Mouse (Mus musculus): ENCODE data around the gene Atoh8.

The Atoh8 gene

DNA sequence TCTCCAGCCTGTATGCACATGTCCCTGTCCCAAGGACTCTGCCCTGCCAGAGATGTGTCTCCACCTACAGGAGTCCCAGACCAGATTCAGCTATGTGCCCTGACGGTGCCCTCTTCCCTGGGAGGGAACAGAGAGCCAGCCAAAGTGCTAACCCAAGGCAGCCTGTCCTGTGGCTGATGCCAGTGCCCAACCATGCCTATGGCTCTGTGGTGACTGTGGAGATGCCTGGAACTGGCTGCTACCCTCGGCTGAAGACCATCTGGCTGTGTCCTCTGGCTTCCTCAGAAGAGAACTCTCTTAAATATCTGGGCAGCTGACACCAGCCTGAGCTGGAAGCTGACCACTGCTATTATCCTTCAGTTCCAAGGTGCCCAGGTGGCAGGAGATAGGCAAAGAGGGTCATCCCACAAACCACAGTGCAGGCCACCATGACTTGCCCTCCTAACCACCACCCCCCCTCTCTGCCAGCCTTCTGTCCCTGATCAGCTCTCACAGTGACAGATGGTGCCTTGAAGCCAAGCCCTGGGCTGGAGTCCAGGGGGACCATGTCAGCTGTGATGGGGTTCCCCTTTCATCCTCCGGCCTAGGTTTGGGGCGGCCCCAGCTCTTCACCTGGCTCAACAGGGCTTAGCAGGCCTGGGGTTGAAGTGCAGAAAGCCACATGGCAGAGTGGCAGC lies 18.7 kb upstream of the Atoh8 start:
- DNase-seq = no peak

- no peak for DNase-seq
Measured at GRCm38 (mm10) chr6:72253168-72253567, 17.8 kb upstream of the Atoh8 start.

DNA sequence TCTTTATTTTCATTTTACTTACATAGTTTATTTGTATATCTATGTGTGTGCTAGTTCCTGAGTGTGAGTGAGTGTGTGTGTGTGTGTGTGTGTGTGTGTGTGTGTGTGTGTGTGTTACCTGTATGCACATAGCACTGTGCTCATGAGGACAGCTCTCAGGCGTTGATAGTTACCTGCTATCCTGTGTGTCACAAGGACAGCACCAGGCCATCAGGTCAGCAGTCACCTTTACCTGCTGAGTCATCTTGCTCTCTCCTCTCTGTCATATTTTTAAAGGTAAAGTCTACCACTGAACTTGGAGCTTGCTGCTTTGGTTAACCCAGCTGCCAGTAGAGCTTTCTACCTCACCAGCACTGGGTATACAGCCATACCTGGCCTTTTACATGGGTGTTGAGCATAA lies 17.1 kb upstream of the Atoh8 start:
- no peak for DNase-seq

GRCm38 (mm10) chr6:72249981-72250380 lies 14.6 kb upstream of the Atoh8 start:
- no peak for DNase-seq

GRCm38 (mm10) chr6:72248150-72248914 lies 13.0 kb upstream of the Atoh8 start:
- DNase-seq = no peak

DNA sequence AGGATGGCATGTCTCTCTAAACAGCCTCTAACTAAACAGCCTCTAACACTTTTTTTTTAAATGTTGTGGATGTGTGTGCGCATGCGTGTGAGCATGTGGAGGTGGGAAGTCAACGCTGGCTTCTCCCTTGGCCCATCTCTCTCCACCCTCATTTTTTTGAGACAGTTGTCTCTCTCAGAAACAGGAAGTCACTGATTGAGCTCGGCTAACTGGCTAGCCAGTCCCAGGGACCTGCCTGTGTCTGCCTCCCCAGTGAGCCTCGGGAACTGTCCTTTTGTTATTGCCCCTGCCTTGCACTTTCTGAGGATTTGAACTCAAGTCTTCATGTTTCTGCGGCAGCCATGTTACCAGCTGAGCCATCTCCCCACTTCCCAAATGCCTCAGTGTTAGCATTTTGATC lies 10.9 kb upstream of the Atoh8 start:
- no peak for DNase-seq

DNA sequence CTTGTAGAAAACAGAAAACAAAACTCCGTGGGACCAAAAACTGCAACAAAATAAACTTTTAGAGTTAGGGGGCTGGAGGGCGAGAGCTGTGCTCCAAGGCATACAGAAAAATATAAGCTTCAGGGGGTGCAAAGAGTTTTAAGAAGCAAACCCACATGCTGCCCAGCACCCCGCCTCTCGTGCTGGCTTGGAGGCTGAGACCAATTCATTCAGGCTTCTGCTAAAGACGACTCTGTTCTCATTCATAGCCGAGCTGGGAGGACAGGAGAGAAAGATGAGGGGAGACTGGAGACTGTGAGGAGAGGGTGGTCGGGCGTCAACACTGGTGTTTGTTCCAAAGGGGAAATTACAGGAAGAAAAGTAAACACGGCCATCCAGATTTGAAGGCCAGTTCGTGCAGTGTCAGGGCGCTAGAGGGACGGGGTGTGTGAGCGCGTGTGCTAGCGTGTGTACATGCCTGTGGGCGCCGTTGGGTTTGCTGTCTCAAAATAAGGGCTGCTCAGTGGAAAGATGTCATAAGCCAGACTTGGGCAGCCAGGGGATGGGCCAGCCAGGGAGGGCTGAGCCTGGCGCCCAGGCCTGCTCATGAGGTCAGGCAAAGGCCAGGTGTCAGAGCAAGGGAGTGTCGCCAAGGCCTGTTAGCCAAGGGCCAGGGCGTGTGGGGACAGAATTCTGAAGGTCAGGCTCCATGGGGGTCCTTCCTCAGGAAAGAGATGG lies 9.3 kb upstream of the Atoh8 start:
- DNase-seq = no peak

- DNase-seq = peak; percentile 64
Measured at GRCm38 (mm10) chr6:72244144-72244549, 8.8 kb upstream of the Atoh8 start.

DNA sequence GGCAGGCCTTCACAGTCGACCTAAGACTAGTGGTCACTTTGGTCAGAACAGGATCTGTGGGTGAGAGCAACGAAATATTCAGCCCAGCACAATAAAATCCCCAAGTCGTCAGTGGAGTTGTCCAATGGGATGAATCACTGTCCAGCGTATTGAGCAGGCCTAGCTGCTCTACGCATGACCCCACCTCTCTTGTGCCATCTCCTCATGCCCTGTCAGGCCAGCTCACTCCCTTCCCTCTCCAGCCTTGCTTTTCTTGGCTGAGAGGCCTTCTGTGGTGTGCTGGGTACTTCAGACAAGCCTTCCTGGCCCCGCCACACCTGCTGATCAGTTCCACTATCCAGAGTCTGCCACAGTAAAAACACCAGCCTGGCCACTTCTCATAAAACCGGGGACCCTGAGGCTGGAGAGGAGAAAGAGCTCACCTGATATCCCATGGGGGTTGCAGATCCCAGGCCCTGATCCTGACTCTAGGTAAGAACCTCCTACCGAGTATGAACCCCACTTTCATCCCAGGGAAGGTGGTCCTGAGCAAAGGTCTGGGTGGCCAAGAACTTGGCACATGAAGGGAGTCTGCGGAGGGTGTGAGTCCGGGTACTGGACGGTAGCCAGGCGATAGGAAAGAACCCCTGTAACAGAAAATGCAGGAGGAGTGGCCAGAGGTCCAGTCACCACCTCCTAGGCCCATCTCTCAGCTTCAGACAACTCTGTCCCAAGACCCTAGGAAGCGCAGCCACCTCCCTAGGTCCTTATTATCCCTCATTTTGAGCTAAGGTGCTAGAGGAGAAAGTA lies 7.3 kb upstream of the Atoh8 start:
- no peak for DNase-seq

DNA sequence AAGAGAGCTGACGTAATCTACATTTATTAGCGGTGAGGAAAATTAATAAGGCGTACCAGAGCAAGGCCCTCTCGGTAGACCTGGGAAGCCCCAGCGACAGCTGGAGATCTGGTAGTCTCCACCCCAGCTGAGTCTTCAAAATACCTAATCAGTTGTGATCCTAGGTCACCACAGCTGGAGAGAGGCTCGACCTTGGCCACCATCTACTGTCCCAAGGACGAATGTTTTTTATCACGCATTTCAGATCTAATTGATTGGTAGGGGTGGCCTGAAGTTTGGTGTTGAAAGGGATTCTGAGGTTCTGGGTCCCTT lies 6.4 kb upstream of the Atoh8 start:
- no peak for DNase-seq

DNA sequence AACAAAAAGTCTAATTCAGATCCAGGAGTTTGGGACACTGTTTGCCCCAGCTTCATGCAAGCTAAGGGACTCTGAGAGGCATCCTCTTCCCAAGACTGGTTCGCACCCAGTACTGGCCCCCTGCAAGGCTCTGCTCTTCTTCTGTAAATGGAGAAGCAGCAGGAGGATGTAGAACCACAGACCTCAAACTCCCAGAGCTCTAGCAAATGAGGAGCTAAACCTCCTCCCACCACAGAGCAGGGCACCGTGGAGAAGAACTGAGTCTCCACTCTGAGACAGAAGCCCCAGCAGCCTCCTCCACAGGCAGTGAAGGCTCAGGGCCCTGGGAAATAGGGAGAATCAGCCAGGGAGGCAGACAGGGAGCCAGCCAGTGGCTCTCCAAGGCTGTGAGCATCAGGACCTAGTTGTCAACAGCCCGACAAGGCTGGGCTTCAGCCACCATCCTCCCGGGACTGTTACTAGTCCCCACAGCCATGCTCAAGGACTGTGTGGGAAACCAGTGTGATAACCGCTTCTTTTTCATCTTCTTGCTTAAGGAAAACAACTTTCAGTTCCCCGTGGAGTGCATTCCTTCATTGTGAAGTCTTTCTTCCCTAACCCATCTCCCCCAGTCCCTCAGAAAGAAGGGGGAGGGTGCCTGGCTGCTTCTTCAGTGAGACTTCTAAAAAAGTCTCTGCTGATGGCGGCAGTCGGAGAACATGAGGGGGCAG lies 5.9 kb upstream of the Atoh8 start:
- peak; percentile 20 for DNase-seq

- no peak for DNase-seq
Measured at GRCm38 (mm10) chr6:72240042-72240441, 4.7 kb upstream of the Atoh8 start.

DNA sequence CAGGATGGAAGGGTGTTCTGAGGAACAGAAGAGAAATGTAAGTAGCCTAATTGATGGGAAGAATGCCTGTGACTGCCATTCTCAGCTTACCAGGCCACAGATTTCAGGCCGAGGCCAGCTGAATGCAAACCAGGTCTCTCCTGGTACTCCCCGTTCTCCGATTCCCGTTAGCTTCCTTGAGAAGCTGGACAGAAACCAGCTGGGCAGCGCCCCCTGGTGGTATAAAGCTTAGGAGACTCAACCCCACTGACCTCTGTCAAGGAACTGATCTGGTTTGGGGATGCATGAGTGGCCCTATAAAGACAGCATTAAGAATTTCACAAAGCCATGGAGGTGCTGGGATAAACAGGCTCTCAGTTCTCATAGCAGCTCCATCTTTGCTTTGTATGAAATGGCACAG lies 1.7 kb upstream of the Atoh8 start:
- peak; percentile 74 for DNase-seq

DNA sequence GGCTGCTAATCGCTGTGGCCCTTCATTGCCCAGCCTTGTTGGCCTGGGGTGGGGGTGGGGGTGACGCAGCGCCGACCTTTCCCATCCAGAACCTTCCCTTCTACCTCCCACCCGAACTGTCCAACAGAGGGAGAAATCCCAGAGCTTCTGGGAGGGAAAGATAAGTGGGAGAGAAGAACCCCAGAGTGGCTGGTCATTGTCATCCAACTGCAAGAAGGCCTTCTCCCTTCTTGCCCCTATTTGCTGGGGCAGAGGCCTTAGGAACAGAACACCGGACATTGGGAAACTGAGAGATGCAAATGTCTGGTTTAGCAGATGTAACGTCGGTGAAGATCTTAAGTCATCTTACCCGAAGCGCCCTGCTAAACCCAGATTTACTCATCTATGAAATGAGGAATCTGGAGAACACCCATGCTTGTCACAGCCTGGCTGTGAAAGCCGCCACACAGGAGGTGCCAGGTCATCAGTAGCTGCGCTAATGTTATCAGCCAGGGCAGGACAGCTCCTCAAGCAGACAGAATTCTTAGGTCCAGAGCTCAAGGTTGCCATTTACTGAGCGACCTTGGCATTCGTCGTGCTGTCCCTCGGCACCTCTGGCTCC lies 530 bp upstream of the Atoh8 start:
- DNase-seq = no peak

DNA sequence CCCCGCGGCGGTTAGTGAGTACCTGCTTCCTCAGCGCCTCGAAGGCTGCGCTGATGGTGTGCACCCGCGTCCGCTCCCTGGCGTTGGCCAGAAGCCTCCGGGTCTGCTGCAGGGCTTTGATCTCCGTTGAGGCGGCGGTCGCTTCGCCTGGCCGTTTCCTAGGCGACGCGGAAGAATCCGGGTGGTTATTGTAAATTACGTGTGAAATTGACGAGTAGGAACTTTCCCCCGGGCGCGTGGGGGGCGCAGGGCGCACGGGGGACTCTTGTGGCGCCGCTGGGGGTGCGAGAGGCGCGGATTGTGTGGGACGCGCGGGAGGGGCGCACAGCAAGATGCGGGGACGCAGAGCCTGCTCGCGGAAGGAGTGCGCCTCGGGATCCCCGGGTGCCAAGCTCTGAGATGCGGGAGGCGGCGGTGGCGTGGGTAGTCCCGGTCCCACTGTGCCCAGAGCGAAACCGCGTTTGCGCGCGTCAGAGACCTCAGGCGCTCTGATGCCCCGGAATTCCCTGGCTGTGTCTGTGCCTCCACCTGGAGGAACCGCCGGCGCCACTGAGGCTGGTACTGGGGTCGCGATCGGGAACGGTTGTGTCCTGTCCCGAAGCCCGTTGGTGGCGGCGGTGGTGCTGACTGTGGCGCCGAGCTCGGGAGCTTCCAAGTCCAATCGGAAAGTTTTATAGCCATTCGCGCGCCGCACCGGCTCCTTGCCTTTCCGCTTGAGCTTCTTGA lies 842 bp downstream of the Atoh8 start:
- DNase-seq = peak; percentile 29

GRCm38 (mm10) chr6:72233950-72234349 lies 1.4 kb downstream of the Atoh8 start:
- DNase-seq = no peak

DNA sequence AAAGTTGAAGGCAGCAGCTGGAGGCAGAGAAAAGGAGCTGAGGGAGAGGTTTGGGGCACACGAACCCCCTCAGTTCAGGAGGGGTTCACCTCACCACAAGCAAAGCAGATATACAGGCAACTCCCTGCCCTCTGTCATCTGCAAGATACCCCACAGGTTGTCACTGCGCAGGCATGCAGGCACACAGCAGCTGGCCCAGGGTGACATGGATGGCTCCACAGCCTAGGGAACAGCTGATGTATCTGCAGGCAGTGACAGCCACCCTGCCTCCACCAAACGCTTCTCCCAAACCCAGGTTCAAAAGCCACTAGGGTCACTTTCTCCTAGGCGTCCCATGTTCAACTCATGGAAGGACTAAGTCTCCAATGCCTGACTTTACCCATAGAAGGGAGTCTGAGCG lies 2.5 kb downstream of the Atoh8 start:
- DNase-seq = no peak

- DNase-seq = no peak
Measured at GRCm38 (mm10) chr6:72232411-72232810, 3.0 kb downstream of the Atoh8 start.

DNA sequence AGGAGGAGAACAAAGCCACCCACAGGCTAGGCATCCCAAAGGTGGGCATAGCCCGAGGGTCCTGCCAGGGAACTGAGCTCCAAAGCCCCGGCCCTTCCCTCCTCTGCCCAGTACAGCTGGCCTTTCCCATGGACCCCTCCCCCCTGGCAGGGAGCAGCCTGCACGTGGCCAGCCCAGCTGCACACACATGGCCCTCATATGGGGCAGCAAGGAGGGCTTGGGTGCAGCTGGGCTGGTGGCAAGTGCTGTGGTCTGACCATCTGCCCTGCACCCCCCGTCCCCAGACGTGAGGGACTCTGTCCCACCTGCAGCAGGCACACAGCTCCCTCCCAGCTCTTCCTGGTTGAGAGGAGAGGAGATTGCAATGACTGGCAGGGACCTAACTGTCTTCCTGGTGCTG lies 4.5 kb downstream of the Atoh8 start:
- DNase-seq = no peak

GRCm38 (mm10) chr6:72227665-72228265 lies 7.6 kb downstream of the Atoh8 start:
- no peak for DNase-seq

DNA sequence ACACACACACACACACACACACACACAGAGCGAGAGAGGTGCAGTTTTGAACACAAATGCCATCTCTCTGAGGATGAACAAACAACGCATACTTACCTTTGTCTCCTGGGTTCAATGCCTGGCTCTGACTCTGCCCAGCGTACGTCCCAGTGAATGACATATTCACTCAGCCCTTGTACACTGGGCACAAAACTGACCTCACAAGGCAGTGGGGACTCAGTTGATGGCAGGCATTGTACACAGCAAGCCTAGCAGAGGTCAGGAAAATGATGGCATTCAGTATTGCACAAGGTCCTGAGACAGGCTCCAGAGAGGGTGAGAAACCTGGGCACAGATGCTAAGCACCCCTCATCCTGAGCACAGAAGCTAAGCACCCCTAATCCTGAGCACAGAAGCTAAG lies 8.4 kb downstream of the Atoh8 start:
- DNase-seq = no peak
